Mouse (Mus musculus): ENCODE data around the gene Pnn.

DNA sequence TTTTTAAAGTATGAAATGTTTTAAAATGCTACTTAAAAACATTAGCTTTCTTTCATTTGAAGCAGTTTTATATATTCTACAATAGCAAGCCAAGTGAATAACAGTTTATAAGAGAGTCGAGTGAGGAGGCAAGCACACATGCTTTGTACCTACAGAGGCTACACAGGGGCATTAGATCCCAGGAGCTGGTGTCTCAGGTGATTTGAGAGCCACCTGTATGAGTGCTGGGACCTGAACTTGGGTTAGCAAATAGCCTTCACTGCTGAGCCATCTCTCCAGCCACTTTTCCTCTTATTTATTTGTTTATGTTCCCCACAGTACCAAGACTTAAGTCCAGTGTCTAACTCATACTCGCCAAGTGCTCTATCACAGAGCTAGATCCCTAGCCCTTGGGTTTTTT is 46.8 kb upstream of the Pnn start:
- no peak for TF ChIP-seq CTCF (IDR thresholded peaks at IDR 0.05; ENCODE audit: low read depth, low read length)
- no peak for TF ChIP-seq EP300 (IDR thresholded peaks at IDR 0.05; ENCODE audit: insufficient read depth, low read depth, low read length)

Measured in ES-Bruce4 (cell line).